ENCODE assay signal across 28 mouse cellular contexts in genomic region chr13:108287953-108288352, GRCm38 (mm10). TPM values are rescaled to one million over a fixed set of nuclear protein-coding genes. Genes with fewer than 3 reads are reported as not detected.
"Had no signal": no experiment of that assay in that cellular context is flagged by ENCODE, and none has a peak within 500 bp of the region (broad histone marks: within the 10 kb centered on the region; RNA-seq: fewer than 3 reads in every experiment).

No protein-coding gene starts in this region.

- H3K4me1 ChIP-seq: heart, embryonic 10.5 days; heart, embryonic 12.5 days; hindbrain, embryonic 10.5 days; hindbrain, embryonic 12.5 days; intestine, embryonic 15.5 days; limb, embryonic 13.5 days; limb, embryonic 15.5 days had no signal

- H3K9me3 ChIP-seq: heart, embryonic 10.5 days; heart, embryonic 12.5 days; hindbrain, embryonic 10.5 days; hindbrain, embryonic 12.5 days; intestine, embryonic 15.5 days; limb, embryonic 13.5 days; limb, embryonic 15.5 days; liver, embryonic 12.5 days had no signal

- DNase-seq: gastrocnemius, postnatal 14 days; gastrocnemius, postnatal 36 days; heart, adult 18-20 months; heart, postnatal 10 days; heart, postnatal 4 days; kidney, adult 18-20 months; kidney, adult 8-10 months; kidney, postnatal 10 days; kidney, postnatal 25 days; kidney, postnatal 4 days; layer of hippocampus, postnatal 36 days; left cerebral cortex, postnatal 4 days had no signal

- H3K36me3 ChIP-seq: heart, embryonic 10.5 days; heart, embryonic 12.5 days; hindbrain, embryonic 10.5 days; hindbrain, embryonic 12.5 days; intestine, embryonic 15.5 days; limb, embryonic 13.5 days; limb, embryonic 15.5 days; liver, embryonic 12.5 days had no signal

- H3K4me2 ChIP-seq: heart, embryonic 12.5 days; hindbrain, embryonic 12.5 days; hindbrain, embryonic 14.5 days; intestine, embryonic 15.5 days; limb, embryonic 13.5 days; limb, embryonic 15.5 days; liver, embryonic 12.5 days had no signal

- ATAC-seq: hindbrain, embryonic 16.5 days; inflammation-experienced regulatory T-cells, adult 6 months; intestine, embryonic 15.5 days; intestine, postnatal 0 days; liver, embryonic 12.5 days had no signal

- H3K27me3 ChIP-seq: hindbrain, embryonic 12.5 days; intestine, embryonic 15.5 days; limb, embryonic 13.5 days; limb, embryonic 15.5 days had no signal

- H3K9ac ChIP-seq: heart, embryonic 12.5 days; hindbrain, embryonic 12.5 days; hindbrain, embryonic 14.5 days; intestine, embryonic 15.5 days; limb, embryonic 13.5 days; limb, embryonic 15.5 days; liver, embryonic 12.5 days had no signal

- H3K4me3 ChIP-seq: heart, embryonic 10.5 days; heart, embryonic 12.5 days; hindbrain, embryonic 10.5 days; hindbrain, embryonic 12.5 days; intestine, embryonic 15.5 days; layer of hippocampus, adult 2 months; limb, embryonic 13.5 days; limb, embryonic 15.5 days; liver, embryonic 12.5 days had no signal

- H3K27ac ChIP-seq: heart, embryonic 10.5 days; hindbrain, embryonic 10.5 days; hindbrain, embryonic 12.5 days; hindbrain, embryonic 14.5 days; intestine, embryonic 15.5 days; layer of hippocampus, adult 2 months; limb, embryonic 13.5 days; limb, embryonic 15.5 days; liver, embryonic 12.5 days had no signal

RNA-seq across cellular contexts. Expression of gene Depdc1b, which starts 28.2 kb away (rescaled TPM):
- total RNA-seq: gastrocnemius, adult 18-20 months; gastrocnemius, adult 8-10 months had no signal
- polyA plus RNA-seq: liver, adult 2 months had no signal
